Mouse (Mus musculus) limb, embryonic 12.5 days (tissue): ENCODE measurements around the gene Gcdh. TPM values are rescaled to one million over a fixed set of nuclear protein-coding genes. Genes with fewer than 3 reads are reported as not detected.

ENCODE experiments used
- ATAC-seq: fragments of 200-750 bp; cut with Nextera tagmentation; 2 replicates; pipeline ENCODE4 v1.8.0; 2017; ENCODE audit warnings: low read depth, moderate TSS enrichment; ENCODE audit not compliant: insufficient number of reproducible peaks, insufficient read depth, low FRiP score, low TSS enrichment
- H3K27ac ChIP-seq: fragments of 300-500 bp; sonication (generic); 2 replicates; pipeline ENCODE4 v1.5.1; 2016; ENCODE audit warnings: mild to moderate bottlenecking, moderate library complexity
- H3K27me3 ChIP-seq: fragments of 300-500 bp; sonication (generic); 2 replicates; pipeline ENCODE4 v1.6.1; 2016; ENCODE audit warnings: mild to moderate bottlenecking, moderate library complexity
- H3K36me3 ChIP-seq: fragments of 300-500 bp; sonication (generic); 2 replicates; pipeline ENCODE4 v1.6.1; 2016; ENCODE audit warnings: mild to moderate bottlenecking, moderate library complexity
- H3K4me1 ChIP-seq: fragments of 300-500 bp; sonication (generic); replicated peaks from 2 replicates; pipeline ENCODE4 v1.6.1; 2016
- H3K4me2 ChIP-seq: fragments of 300-500 bp; sonication (generic); 2 replicates; pipeline ENCODE4 v1.6.1; 2016; ENCODE audit warnings: mild to moderate bottlenecking, moderate library complexity
- H3K4me3 ChIP-seq: fragments of 300-500 bp; sonication (generic); replicated peaks from 2 replicates; pipeline ENCODE4 v1.5.1; 2016; ENCODE audit warnings: mild to moderate bottlenecking
- H3K9ac ChIP-seq: fragments of 300-500 bp; sonication (generic); replicated peaks from 2 replicates; pipeline ENCODE4 v1.6.1; 2016; ENCODE audit warnings: mild to moderate bottlenecking, moderate library complexity
- H3K9me3 ChIP-seq: fragments of 300-500 bp; sonication (generic); 2 replicates; pipeline ENCODE4 v1.6.1; 2016; ENCODE audit warnings: mild to moderate bottlenecking, moderate library complexity
- WGBS: fragments of 180-500 bp; shearing (Covaris S2); methylation state at CpG from one replicate; pipeline ENCODE4 v1.1.7; 2016; 5-methylcytosine and 5-hydroxymethylcytosine counted together
- polyA plus RNA-seq: library from polyadenylated mRNA; unstranded; fragments of >200 nt; fragmentation: Nextera tagmentation; extraction: Ambion mirVana; gene quantifications from 2 replicates; pipeline ENCODE4 v1.2.1, GENCODE M21; 2016

The Gcdh gene
- 42.8 and 44.9 TPM in 2 replicates for polyA plus RNA-seq

- peak within 1 kb of the TSS; percentile 50; the same call in 1 of the 2 replicates for H3K27ac ChIP-seq
- no peaks in the 10 kb centered on the region for H3K9me3 ChIP-seq
- peaks cover 28% of the 10 kb centered on the region for H3K36me3 ChIP-seq
- ATAC-seq = peak; percentile 97
- WGBS = under 1% methylated on average over 11 of the region's 11 CpGs
- peaks cover 16% of the 10 kb centered on the region for H3K4me1 ChIP-seq
- peak within 1 kb of the TSS; percentile 77 for H3K9ac ChIP-seq
- H3K27me3 ChIP-seq = no peaks in the 10 kb centered on the region
- H3K4me3 ChIP-seq = peak within 1 kb of the TSS; percentile 71
- H3K4me2 ChIP-seq = peak within 1 kb of the TSS; percentile 86
Measured at GRCm38 (mm10) chr8:84893709-84894134, at the start of gene Gcdh. Gene Gcdh (minus strand): TSS chr8:84893921.

- peak overlapping the region; percentile 80 for H3K4me2 ChIP-seq
Measured at GRCm38 (mm10) chr8:84937620-84938485, 44.1 kb upstream of the Gcdh start.

GRCm38 (mm10) chr8:84936962-84937546, 43.3 kb upstream of the Gcdh start, which contains the start of gene Mast1:
Gene Mast1 (minus strand): TSS chr8:84937359.
- Histone ChIP-seq H3K27ac (no peak within 1 kb of the TSS), H3K4me3 (peak within 1 kb of the TSS; percentile 46), H3K9me3 (no peaks in the 10 kb centered on the region), H3K4me1 (peaks cover 24% of the 10 kb centered on the region), H3K4me2 (peak within 1 kb of the TSS; percentile 80), H3K36me3 (no peaks in the 10 kb centered on the region), H3K9ac (peak within 1 kb of the TSS; percentile 52), H3K27me3 (peaks cover 89% of the 10 kb centered on the region)
- peak; percentile 34 for ATAC-seq
- under 1% methylated on average over 48 of the region's 50 CpGs for WGBS

More at GRCm38 (mm10) chr8:84937620-84938485, 44.1 kb upstream of the Gcdh start:
- H3K9me3 ChIP-seq = no peaks in the 10 kb centered on the region
- H3K9ac ChIP-seq = no peak overlapping the region
- peaks cover 88% of the 10 kb centered on the region for H3K27me3 ChIP-seq
- no peaks in the 10 kb centered on the region for H3K36me3 ChIP-seq
- H3K4me3 ChIP-seq = peak overlapping the region; percentile 46
- 68% methylated on average over 13 of the region's 13 CpGs for WGBS
- no peak for ATAC-seq
- no peak overlapping the region for H3K27ac ChIP-seq
- peaks cover 24% of the 10 kb centered on the region for H3K4me1 ChIP-seq

- 26% methylated on average over 23 of the region's 23 CpGs for WGBS
- H3K4me3 ChIP-seq = peak overlapping the region; percentile 46
- H3K4me1 ChIP-seq = peaks cover 24% of the 10 kb centered on the region
- ATAC-seq = 0 out of 2 replicates have a peak, but pooled peaks have one; percentile 37
- no peaks in the 10 kb centered on the region for H3K9me3 ChIP-seq
- H3K36me3 ChIP-seq = no peaks in the 10 kb centered on the region
- peak overlapping the region; percentile 80 for H3K4me2 ChIP-seq
- no peak overlapping the region for H3K27ac ChIP-seq
- H3K9ac ChIP-seq = peak overlapping the region; percentile 52; the same call in 1 of the 2 replicates
- peaks cover 90% of the 10 kb centered on the region for H3K27me3 ChIP-seq
Measured at GRCm38 (mm10) chr8:84936041-84936961, 42.6 kb upstream of the Gcdh start.

- Histone ChIP-seq H3K4me3 (peak overlapping the region; percentile 6; the same call in 1 of the 2 replicates), H3K9ac (no peak overlapping the region), H3K36me3 (no peaks in the 10 kb centered on the region), H3K27ac (no peak overlapping the region), H3K27me3 (peaks cover 88% of the 10 kb centered on the region), H3K4me1 (peaks cover 24% of the 10 kb centered on the region), H3K9me3 (no peaks in the 10 kb centered on the region), H3K4me2 (peak overlapping the region; percentile 30; the same call in 1 of the 2 replicates)
- no peak for ATAC-seq
- WGBS = 6% methylated on average over 14 of the region's 14 CpGs
Measured at GRCm38 (mm10) chr8:84935489-84935888, 41.8 kb upstream of the Gcdh start.

- ATAC-seq = peak; percentile 40
- Histone ChIP-seq H3K4me3 (peak overlapping the region; percentile 6; the same call in 1 of the 2 replicates), H3K27ac (no peak overlapping the region), H3K27me3 (peaks cover 91% of the 10 kb centered on the region), H3K36me3 (no peaks in the 10 kb centered on the region), H3K9ac (no peak overlapping the region), H3K4me1 (peaks cover 24% of the 10 kb centered on the region), H3K4me2 (peak overlapping the region; percentile 30), H3K9me3 (no peaks in the 10 kb centered on the region)
- WGBS = under 1% methylated on average over 15 of the region's 15 CpGs
Measured at GRCm38 (mm10) chr8:84934860-84935259, 41.1 kb upstream of the Gcdh start.

- Histone ChIP-seq H3K36me3 (no peaks in the 10 kb centered on the region), H3K4me3 (no peak overlapping the region), H3K9me3 (no peaks in the 10 kb centered on the region), H3K4me2 (no peak overlapping the region), H3K27me3 (peaks cover 91% of the 10 kb centered on the region), H3K4me1 (peaks cover 28% of the 10 kb centered on the region), H3K27ac (no peak overlapping the region), H3K9ac (no peak overlapping the region)
- no peak for ATAC-seq
- WGBS = 77% methylated on average over 16 of the region's 16 CpGs
Measured at GRCm38 (mm10) chr8:84933767-84934559, 40.2 kb upstream of the Gcdh start.

- Histone ChIP-seq H3K36me3 (no peaks in the 10 kb centered on the region), H3K27ac (no peak overlapping the region), H3K4me1 (peaks cover 23% of the 10 kb centered on the region), H3K9ac (no peak overlapping the region), H3K9me3 (no peaks in the 10 kb centered on the region), H3K4me3 (no peak overlapping the region), H3K27me3 (peaks cover 81% of the 10 kb centered on the region), H3K4me2 (no peak overlapping the region)
- no peak for ATAC-seq
- WGBS = 89% methylated on average over 13 of the region's 13 CpGs
Measured at GRCm38 (mm10) chr8:84930582-84930981, 36.9 kb upstream of the Gcdh start.

GRCm38 (mm10) chr8:84928456-84929306, 35.0 kb upstream of the Gcdh start:
- H3K4me3 ChIP-seq = peak overlapping the region; percentile 42
- H3K4me2 ChIP-seq = peak overlapping the region; percentile 81
- peaks cover 10% of the 10 kb centered on the region; the same call in 1 of the 2 replicates for H3K4me1 ChIP-seq
- peaks cover 77% of the 10 kb centered on the region for H3K27me3 ChIP-seq
- H3K27ac ChIP-seq = no peak overlapping the region
- peak; percentile 67; the same call in 1 of the 2 replicates for ATAC-seq
- 2% methylated on average over 52 of the region's 52 CpGs for WGBS
- no peaks in the 10 kb centered on the region for H3K36me3 ChIP-seq
- no peaks in the 10 kb centered on the region for H3K9me3 ChIP-seq
- H3K9ac ChIP-seq = no peak overlapping the region
